Mouse (Mus musculus): ENCODE data around the gene Krtap2-4.
"Not testable (repeated sequence)": the region's sequence is repeated elsewhere in the genome, so short reads cannot be mapped to it uniquely, and the experiment has no call there.

Gene Krtap2-4

GRCm38 (mm10) chr11:99614796-99615363 lies at the start of gene Krtap2-4:
Gene Krtap2-4 (minus strand): TSS chr11:99614846.
- no peak for DNase-seq

- DNase-seq, result no peak
Observed at GRCm38 (mm10) chr11:99662802-99663201, 48.2 kb upstream of the Krtap2-4 start.

- DNase-seq, result no peak
Observed at GRCm38 (mm10) chr11:99659256-99659655, 44.6 kb upstream of the Krtap2-4 start.

- DNase-seq, result not testable (repeated sequence)
Observed at GRCm38 (mm10) chr11:99658467-99659010, 43.9 kb upstream of the Krtap2-4 start, which contains the start of gene Gm11563. Gene Gm11563 (minus strand): TSS chr11:99658960.

GRCm38 (mm10) chr11:99657051-99657450 lies 42.4 kb upstream of the Krtap2-4 start:
- no peak for DNase-seq

GRCm38 (mm10) chr11:99650136-99650535 lies 35.5 kb upstream of the Krtap2-4 start, which contains the start of gene Gm11555:
Gene Gm11555 (minus strand): TSS chr11:99650236.
- DNase-seq, result no peak

GRCm38 (mm10) chr11:99646444-99646843 lies 31.8 kb upstream of the Krtap2-4 start:
- DNase-seq, result no peak

- no peak for DNase-seq
Observed at GRCm38 (mm10) chr11:99644351-99644750, 29.7 kb upstream of the Krtap2-4 start.

GRCm38 (mm10) chr11:99643635-99644139 lies 29.0 kb upstream of the Krtap2-4 start, which contains the start of gene Krtap4-7:
Gene Krtap4-7 (minus strand): TSS chr11:99644089.
- not testable (repeated sequence) for DNase-seq

GRCm38 (mm10) chr11:99640926-99641325 lies 26.3 kb upstream of the Krtap2-4 start:
- DNase-seq, result no peak

- no peak for DNase-seq
Observed at GRCm38 (mm10) chr11:99637086-99637485, 22.4 kb upstream of the Krtap2-4 start.

- DNase-seq, result no peak
Observed at GRCm38 (mm10) chr11:99634653-99635134, 20.0 kb upstream of the Krtap2-4 start, which contains the start of gene Krtap4-2. Gene Krtap4-2 (minus strand): TSS chr11:99635084.

- DNase-seq, result no peak
Observed at GRCm38 (mm10) chr11:99633293-99633692, 18.6 kb upstream of the Krtap2-4 start.

- no peak for DNase-seq
Observed at GRCm38 (mm10) chr11:99630890-99631289, 16.2 kb upstream of the Krtap2-4 start.

GRCm38 (mm10) chr11:99628138-99628537 lies 13.5 kb upstream of the Krtap2-4 start, which contains the start of gene Krtap4-1:
Gene Krtap4-1 (minus strand): TSS chr11:99628238.
- no peak for DNase-seq

- DNase-seq, result no peak
Observed at GRCm38 (mm10) chr11:99620335-99620734, 5.7 kb upstream of the Krtap2-4 start, which contains the start of gene Gm11562. Gene Gm11562 (minus strand): TSS chr11:99620435.

GRCm38 (mm10) chr11:99610089-99610488 lies 4.6 kb downstream of the Krtap2-4 start, which contains the start of gene Gm11937:
Gene Gm11937 (minus strand): TSS chr11:99610189.
- not testable (repeated sequence) for DNase-seq

- no peak for DNase-seq
Observed at GRCm38 (mm10) chr11:99609126-99609525, 5.5 kb downstream of the Krtap2-4 start.

GRCm38 (mm10) chr11:99603208-99603607 lies 11.4 kb downstream of the Krtap2-4 start, which contains the start of gene Gm11938:
Gene Gm11938 (minus strand): TSS chr11:99603308.
- DNase-seq, result not testable (repeated sequence)

GRCm38 (mm10) chr11:99597742-99598141 lies 16.9 kb downstream of the Krtap2-4 start, which contains the start of gene Krtap9-3:
Gene Krtap9-3 (minus strand): TSS chr11:99598105.
- not testable (repeated sequence) for DNase-seq

GRCm38 (mm10) chr11:99590981-99591380 lies 23.7 kb downstream of the Krtap2-4 start, which contains the start of gene Krtap1-3:
Gene Krtap1-3 (minus strand): TSS chr11:99591339.
- no peak for DNase-seq

- no peak for DNase-seq
Observed at GRCm38 (mm10) chr11:99585096-99585495, 29.6 kb downstream of the Krtap2-4 start.

GRCm38 (mm10) chr11:99583245-99583704 lies 31.4 kb downstream of the Krtap2-4 start, which contains the start of gene Krtap1-4:
Gene Krtap1-4 (minus strand): TSS chr11:99583654.
- DNase-seq, result no peak

All from thymus, postnatal 25 days (tissue).